Mouse (Mus musculus): ENCODE data around the gene Fgfbp3.
"Not testable (repeated sequence)": the region's sequence is repeated elsewhere in the genome, so short reads cannot be mapped to it uniquely, and the experiment has no call there.

The Fgfbp3 gene

DNA sequence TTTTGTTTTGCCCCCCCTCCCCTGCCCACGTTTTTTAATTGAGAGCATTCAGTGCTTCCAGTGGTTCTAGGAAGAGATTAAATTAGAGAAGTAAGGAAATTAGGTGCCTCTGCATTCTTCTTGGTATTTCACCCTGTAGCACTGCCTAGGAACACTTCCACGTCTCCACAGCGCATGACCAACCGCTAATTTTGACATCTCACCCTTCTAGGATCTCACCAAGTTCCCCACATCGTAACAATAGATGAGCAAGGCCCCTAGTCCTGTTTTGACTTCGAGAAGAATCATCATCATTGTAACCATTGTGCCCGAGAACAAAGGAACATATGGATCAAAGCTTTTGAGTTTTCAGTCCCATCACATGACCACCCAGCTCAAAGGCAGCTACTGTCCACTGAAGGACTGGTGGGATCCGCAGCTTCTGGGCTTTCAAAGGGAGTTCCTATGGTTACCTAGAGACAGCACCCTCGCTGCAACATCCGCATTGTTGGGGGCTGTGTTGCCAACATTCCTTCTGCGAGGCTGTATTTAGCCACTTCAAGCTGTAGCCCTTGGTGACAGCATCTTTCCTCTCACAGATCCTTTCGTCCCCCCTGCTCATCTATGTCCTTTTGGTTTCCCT, 8.9 kb downstream of the Fgfbp3 start:
- DNase-seq (ENCODE audit: low spot score) = peak; percentile 52

DNA sequence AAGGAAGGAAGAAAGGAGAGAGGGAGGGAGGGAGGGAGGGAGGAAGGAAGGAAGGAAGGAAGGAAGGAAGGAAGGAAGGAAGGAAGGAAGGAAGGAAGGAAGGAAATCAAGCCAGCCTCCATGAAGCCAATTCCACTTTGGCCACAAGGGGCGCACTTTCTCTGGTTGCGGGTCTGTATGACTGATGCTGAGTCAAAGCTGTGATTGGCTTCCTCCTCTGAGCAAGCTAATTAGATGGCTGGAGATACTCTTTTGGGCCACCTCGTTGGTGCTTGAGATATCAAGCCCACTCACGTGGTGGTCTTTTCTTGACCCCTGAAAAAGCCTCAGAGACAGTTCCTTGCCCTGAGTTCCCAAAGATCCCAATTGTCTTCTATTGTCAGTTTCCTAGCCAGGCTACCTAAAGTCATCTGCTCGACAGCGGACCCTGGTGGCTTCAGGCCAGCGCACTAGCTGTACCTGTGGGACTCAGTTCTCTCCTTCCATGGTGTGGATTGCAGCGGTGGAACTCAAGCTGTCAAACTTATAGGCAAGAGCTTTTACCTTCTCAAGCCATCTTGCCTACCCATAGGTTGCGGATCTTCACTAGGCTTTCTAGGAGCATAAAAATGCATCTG, 9.6 kb downstream of the Fgfbp3 start:
- DNase-seq (ENCODE audit: low spot score) = no peak

DNA sequence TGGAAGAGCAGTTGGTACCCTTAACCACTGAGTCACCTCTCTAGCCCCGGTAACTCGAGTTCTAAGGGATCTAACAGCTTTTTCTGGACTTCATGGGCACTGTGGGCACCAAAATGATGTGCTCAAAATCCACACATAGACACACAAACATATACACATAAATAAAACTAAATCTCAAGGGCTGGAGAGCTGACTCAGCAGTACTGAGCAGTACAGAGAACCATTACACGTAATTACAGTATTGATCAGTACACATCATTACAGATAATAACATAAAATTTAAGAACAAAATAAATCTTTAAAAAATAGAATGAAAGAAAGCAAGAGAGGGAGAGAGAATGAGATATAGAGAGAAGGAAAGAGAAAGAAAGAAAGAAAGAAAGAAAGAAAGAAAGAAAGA, 10.3 kb downstream of the Fgfbp3 start:
- DNase-seq (ENCODE audit: low spot score) = no peak

DNA sequence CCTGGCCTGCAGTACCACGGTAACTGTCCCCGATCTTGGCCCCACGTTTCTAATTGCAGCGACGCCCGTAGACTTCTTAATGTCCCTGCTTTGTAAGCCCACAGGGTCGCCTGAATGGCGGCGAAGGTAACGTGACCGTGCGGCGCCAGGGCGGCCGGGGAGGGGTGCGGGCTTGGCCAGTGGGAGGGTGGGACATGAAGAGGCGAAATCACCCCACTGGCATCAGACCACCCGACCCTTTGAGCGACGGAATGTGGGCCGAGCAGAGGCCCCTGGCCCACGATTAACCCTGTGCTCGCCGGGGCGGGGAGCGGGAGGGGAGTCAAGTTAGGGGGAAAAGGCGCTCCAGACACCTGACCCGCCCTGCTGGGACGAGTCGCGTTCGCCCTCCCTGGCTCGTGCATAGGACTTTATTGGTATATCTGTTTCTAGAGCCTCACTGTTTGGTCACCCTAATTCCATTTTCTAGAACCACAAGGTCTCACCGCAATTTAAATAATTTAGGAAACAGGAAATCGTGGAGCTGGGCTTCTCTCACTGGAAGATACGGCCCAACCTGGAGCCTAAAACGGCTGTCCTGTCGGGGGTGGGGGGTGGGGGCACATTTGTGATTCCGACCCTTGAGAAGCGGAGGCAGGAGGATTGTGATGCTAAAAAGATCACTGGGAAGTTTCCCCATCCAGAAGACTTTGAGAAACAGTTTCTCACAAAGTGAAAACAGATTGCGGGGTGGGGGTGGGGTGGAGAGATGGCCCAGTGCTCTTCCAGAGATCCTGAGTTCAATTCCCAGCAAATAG, 15.0 kb downstream of the Fgfbp3 start:
- no peak for DNase-seq (ENCODE audit: low spot score)

DNA sequence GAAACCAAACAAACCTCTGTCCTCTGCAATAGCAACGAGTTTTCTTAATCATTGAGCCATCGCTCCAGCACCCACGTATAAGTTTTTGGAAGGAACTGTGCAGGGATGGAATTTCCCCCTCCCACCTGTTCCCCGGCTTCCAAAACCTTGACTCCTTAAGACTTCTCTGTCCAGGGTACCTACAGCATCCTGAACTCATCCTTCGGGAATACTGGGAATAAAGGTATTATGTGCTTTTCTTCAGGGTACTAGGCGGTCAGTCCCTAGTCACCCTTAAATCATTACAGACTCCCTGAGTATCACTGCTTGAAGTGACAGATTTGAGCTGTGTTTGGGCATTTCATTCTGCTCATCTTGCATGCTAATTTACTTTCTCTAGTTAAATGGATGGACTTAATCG, 16.0 kb downstream of the Fgfbp3 start:
- no peak for DNase-seq (ENCODE audit: low spot score)

DNA sequence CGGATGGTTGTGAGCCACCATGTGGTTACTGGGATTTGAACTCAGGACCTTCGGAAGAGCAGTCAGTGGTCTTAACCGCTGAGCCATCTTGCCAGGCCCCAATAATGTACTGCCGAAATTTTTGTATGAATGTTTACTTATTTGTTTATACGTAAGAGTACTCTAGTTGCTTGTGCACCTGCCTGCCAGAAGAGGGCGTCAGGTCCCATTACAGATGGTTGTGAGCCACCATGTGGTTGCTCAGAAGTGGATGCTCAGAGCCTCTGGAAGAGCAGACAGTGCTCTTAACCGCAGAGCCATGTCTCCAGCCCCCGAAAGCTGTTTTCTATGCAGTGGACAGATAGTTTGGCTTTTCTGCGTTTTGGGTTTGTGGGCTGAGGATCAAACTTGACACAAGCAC, 21.6 kb downstream of the Fgfbp3 start:
- no peak for DNase-seq (ENCODE audit: low spot score)

DNA sequence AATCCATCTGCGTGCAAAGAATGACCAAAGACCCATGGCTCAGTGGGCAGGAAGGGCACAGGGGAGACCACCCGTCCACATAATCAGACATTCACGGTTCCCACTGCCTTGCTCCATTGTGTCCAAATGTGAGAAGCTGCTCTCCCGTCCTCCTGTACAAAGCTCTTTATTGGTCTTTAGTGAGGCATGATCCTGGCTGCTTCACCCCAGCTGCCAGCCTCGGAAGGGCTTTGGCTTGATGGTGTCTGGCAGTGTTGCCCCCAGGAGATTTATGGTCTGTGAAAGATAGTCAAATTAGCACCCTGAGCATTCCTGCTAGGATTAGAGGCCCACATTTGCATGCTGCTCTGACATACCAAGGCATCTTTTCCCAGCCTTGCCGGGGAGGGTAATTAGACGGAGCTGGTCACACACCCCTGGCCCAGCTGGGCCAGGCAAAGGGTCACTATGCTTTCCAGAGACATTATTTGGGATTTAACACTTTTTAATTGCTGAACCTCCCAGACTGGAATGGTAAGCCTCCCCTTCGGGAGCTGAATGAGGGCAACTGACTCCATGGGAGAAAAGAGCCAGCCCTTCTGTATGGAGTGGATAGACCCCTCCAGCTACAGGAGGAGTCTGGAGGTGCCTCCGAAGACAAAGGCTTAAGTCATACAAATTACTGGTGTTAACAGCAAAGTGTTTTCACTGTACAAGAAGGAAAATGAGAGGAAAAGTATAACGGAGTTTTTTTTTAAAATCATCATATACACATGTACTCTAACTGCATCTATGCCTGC, 22.4 kb downstream of the Fgfbp3 start:
- no peak for DNase-seq (ENCODE audit: low spot score)

DNA sequence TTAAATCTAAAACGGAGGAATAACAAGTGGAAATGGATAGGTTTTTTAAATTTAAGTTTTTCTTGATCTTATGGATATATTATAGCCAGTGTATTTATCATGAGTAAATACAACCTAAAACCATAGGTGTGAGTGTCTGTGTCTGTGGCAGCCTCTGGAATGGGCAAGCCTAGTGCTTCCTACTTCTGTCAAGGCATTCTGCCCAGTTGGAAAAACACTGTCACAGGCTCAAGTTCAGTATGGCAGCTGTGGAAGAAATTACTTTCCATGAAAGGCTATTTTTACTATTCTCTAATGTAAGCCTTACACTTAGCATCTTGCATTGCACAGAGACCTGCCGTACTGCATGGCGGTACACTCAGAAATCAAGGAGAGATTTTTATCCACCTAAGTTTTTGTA, 27.7 kb downstream of the Fgfbp3 start:
- no peak for DNase-seq (ENCODE audit: low spot score)

DNA sequence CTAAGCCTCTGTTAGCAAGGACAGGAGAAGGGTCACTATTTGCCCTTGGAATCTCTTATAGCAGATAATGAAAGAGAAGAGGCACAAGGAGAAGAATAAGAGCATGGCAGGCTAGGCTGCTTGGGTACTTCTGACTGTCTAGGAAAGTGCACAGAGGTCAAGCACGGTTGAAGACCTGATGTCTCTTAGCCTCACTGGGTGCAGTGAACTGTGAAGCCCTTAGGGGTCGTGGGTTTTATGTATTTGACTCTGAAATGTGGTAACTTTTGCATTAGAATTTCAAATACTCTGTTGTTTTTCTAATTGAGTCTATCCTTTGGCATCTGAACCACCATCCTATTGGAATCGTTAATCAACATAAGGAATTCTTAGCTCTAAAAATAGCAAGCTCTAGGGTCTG, 31.7 kb downstream of the Fgfbp3 start:
- no peak for DNase-seq (ENCODE audit: low spot score)

GRCm38 (mm10) chr19:36886316-36886715, 33.1 kb downstream of the Fgfbp3 start:
- DNase-seq (ENCODE audit: low spot score) = no peak

DNA sequence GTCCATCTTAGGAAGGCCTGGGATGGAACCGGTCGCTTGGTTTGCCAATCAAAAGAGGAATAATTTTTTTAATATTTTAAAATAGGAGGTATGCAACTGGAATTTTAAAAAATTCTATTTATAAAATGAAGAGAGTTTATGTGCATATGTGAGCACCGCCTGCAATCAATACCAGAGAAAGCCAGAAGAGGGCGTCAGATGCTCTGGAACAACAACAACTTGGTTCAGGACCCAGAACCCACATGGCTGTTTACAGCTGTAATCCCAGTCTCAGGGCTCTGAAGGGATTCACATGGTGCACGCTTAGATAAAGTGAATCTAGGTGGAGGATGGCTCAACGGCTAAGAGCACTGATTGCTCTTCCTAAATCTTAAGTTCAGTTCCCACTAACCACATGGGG, 36.3 kb downstream of the Fgfbp3 start:
- no peak for DNase-seq (ENCODE audit: low spot score)

GRCm38 (mm10) chr19:36878743-36879495, 40.5 kb downstream of the Fgfbp3 start:
- no peak for DNase-seq (ENCODE audit: low spot score)

DNA sequence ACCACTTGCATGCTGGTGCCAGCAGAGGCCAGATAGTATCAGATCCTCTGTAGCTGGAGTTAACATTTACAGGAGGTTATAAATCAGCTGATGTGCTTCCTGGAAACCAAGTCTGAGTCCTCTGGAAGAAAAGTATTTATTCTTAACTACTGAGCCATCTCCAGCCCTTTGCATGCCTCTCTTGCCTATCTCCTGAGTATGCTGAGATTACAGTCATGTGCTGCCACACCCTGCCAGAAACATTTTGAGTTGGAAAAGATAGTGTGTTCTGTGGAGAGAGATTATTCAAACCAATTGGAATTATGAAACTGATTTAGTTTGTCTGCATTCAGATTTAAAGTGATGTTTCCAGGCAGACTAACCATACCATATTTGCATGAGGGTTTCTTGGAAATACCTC, 42.1 kb downstream of the Fgfbp3 start:
- no peak for DNase-seq (ENCODE audit: low spot score)

DNA sequence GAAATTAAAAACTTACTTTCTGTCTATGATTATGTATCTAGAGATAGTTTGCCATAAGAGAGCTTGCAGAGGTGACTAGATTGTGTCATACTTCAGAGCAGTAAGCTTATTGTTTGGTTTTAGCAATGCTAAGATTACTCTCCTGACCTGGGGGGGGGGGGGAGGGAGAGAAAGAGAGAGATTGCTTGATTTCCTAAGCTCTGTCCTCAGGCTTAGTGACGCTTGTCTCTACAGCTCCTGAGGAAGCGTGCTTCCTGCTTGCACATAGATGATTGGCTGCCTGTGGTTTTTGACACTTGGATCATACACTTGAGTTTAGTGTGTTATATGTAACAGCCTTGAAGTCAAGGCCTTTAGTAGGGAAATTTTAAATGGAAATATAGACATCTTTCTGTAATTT, 44.8 kb downstream of the Fgfbp3 start:
- DNase-seq (ENCODE audit: low spot score) = no peak

DNA sequence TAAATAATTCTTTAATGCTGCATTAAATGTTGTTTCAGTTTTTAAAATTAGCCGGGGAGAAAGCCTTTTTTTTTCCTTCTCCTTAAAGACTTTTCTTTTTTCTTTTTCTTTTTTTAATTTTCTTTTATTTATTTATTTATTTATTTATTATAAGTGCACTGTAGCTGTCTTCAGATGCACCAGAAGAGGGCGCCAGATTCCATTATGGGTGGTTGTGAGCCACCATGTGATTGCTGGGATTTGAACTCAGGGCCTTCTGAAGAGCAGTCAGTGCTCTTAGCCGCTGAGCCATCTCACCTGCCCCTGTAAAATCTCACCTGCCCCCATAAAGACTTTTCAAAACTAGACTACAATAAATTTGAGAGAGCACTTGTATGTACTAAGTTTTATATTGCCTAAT, 50.7 kb downstream of the Fgfbp3 start:
- not testable (repeated sequence) for DNase-seq (ENCODE audit: low spot score)
